Mouse (Mus musculus) intestine, embryonic 15.5 days (tissue): ENCODE measurements around the gene Tyr. TPM values are rescaled to one million over a fixed set of nuclear protein-coding genes. Genes with fewer than 3 reads are reported as not detected.
"Not testable (repeated sequence)": the region's sequence is repeated elsewhere in the genome, so short reads cannot be mapped to it uniquely, and the experiment has no call there.

Experiments used
- ATAC-seq: fragments of 200-750 bp; cut with Nextera tagmentation; 2 replicates; pipeline ENCODE4 v1.8.0; 2017; ENCODE audit warnings: moderate TSS enrichment, moderate library complexity
- H3K27ac ChIP-seq: fragments of 300-500 bp; sonication (generic); 2 replicates; pipeline ENCODE4 v1.5.1; 2015; ENCODE audit warnings: mild to moderate bottlenecking, inconsistent platforms
- H3K27me3 ChIP-seq: fragments of 300-500 bp; sonication (generic); replicated peaks from 2 replicates; pipeline ENCODE4 v1.6.1; 2015; ENCODE audit warnings: inconsistent platforms
- H3K36me3 ChIP-seq: fragments of 300-500 bp; sonication (generic); 2 replicates; pipeline ENCODE4 v1.6.1; 2015; ENCODE audit warnings: inconsistent platforms
- H3K4me1 ChIP-seq: fragments of 300-500 bp; sonication (generic); replicated peaks from 2 replicates; pipeline ENCODE4 v1.6.1; 2015; ENCODE audit warnings: inconsistent platforms
- H3K4me2 ChIP-seq: fragments of 300-500 bp; sonication (generic); replicated peaks from 2 replicates; pipeline ENCODE4 v1.6.1; 2015; ENCODE audit warnings: mild to moderate bottlenecking, inconsistent platforms
- H3K4me3 ChIP-seq: fragments of 300-500 bp; sonication (generic); replicated peaks from 2 replicates; pipeline ENCODE4 v1.5.1; 2015; ENCODE audit warnings: inconsistent platforms
- H3K9ac ChIP-seq: fragments of 300-500 bp; sonication (generic); 2 replicates; pipeline ENCODE4 v1.6.1; 2015; ENCODE audit warnings: inconsistent platforms
- H3K9me3 ChIP-seq: fragments of 300-500 bp; sonication (generic); 2 replicates; pipeline ENCODE4 v1.6.1; 2016; ENCODE audit warnings: inconsistent platforms
- WGBS: fragments of 180-500 bp; shearing (Covaris S2); methylation state at CpG from one replicate; pipeline ENCODE4 v1.1.7; 2015; 5-methylcytosine and 5-hydroxymethylcytosine counted together
- polyA plus RNA-seq: library from polyadenylated mRNA; unstranded; fragments of >200 nt; fragmentation: Nextera tagmentation; extraction: Ambion mirVana; gene quantifications from 2 replicates; pipeline ENCODE4 v1.2.1, GENCODE M21; 2015

Tyr gene
- not detected in 2 replicates for polyA plus RNA-seq

DNA sequence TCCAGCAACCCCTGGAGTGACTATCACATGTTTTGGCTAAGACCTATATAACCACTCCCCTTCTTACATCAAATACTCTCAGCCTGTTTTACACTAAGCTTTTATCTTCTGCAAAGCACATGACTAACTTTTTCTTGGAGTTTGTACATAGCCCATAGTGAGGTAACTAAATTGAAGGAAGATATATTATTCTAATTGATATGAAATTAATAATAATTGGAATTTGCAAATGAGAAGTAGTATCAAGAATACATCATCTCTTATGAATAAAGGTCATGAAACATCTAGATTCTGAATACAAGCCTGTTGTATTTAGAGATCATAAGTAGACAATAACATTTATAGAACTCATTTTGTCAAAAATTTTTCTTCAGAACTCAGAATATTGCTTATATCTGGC lies at the start of gene Tyr:
TSS of gene Tyr (minus strand) at position 101 of the 400 bp plus-strand sequence.
- no peak for ATAC-seq
- H3K4me1 ChIP-seq = no peaks in the 10 kb centered on the region
- H3K4me2 ChIP-seq = no peak within 1 kb of the TSS
- no peak within 1 kb of the TSS for H3K4me3 ChIP-seq
- H3K27me3 ChIP-seq = no peaks in the 10 kb centered on the region
- H3K36me3 ChIP-seq = no peaks in the 10 kb centered on the region
- H3K27ac ChIP-seq = no peak within 1 kb of the TSS
- no peaks in the 10 kb centered on the region for H3K9me3 ChIP-seq
- H3K9ac ChIP-seq = no peak within 1 kb of the TSS

DNA sequence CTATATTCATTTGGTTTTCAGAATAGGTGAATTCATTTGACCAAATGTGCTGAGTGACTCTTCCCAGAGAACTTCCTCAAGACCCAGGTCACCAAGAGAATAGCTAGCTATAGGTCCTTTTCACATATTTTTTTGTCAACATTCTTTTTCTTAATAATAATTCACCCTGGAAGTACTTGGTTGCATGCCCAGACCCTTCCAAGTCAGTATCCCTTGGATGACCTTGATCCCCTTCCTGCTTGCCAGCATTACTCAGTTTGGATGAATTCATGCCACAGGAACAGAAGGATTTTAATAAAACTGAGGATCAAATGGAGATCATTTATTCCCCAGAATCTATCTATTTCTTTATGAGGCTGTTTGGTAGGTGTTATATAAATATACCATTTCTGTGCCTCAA lies 45.7 kb upstream of the Tyr start:
- Histone ChIP-seq H3K27ac (no peak overlapping the region), H3K4me1 (no peaks in the 10 kb centered on the region), H3K4me2 (no peak overlapping the region), H3K4me3 (no peak overlapping the region), H3K9me3 (no peaks in the 10 kb centered on the region), H3K27me3 (no peaks in the 10 kb centered on the region), H3K36me3 (no peaks in the 10 kb centered on the region), H3K9ac (no peak overlapping the region)
- no peak for ATAC-seq

DNA sequence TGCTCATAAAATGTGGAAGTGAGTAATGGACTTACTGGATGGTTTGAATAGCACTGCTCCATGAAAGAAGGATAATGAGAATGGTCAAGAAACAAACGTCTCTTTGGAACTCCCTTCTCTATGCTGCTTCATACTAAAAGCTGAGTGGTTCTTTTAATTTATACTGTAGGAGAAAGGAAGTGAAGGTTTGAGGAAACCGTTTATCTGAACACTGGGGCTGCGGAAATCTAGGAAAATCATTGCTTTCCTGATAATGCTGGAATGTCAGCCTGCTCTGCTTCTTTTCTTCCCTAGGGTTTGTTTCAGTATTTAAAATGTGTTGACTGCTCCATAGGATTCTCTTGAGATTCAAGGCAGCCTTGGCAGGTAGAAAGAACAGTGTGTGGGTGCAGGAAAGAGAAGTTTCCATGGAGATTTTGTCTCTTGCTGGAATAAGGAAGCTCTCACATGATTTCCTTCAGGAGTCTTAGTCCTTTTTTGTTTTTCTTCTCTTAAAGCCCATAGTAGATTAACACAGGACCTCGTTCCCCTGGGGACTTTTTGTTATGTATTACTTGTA lies 891 bp upstream of the Tyr start:
- no peak overlapping the region for H3K4me3 ChIP-seq
- no peak overlapping the region for H3K4me2 ChIP-seq
- WGBS = 13% methylated on average over 4 of the region's 4 CpGs
- H3K27me3 ChIP-seq = no peaks in the 10 kb centered on the region
- ATAC-seq = no peak
- H3K4me1 ChIP-seq = no peaks in the 10 kb centered on the region
- H3K36me3 ChIP-seq = no peaks in the 10 kb centered on the region
- H3K27ac ChIP-seq = no peak overlapping the region
- no peaks in the 10 kb centered on the region for H3K9me3 ChIP-seq
- no peak overlapping the region for H3K9ac ChIP-seq

DNA sequence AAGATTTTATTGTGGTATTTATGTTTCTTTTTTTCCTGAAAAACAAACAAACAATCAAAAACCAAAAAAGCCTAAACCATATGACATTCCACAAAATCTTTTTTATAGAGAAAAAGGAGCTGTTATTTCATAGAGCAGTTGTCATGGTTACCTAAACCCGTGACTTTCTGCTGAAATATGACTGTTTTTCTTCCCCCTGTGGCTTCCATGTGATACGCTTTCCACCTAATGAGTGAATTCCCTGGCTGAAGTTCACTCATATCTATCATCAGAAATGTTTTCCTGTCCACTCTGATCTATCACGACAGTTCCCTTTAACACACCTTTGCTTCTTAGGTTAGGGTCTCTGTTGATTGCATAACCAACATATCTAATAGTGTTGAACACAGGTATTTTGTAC lies 5.3 kb downstream of the Tyr start:
- 72% methylated on average over 3 of the region's 3 CpGs for WGBS
- H3K4me3 ChIP-seq = no peak overlapping the region
- no peak for ATAC-seq
- H3K27me3 ChIP-seq = no peaks in the 10 kb centered on the region
- H3K36me3 ChIP-seq = no peaks in the 10 kb centered on the region
- no peaks in the 10 kb centered on the region for H3K9me3 ChIP-seq
- H3K4me1 ChIP-seq = no peaks in the 10 kb centered on the region
- no peak overlapping the region for H3K4me2 ChIP-seq
- H3K27ac ChIP-seq = no peak overlapping the region
- no peak overlapping the region for H3K9ac ChIP-seq

DNA sequence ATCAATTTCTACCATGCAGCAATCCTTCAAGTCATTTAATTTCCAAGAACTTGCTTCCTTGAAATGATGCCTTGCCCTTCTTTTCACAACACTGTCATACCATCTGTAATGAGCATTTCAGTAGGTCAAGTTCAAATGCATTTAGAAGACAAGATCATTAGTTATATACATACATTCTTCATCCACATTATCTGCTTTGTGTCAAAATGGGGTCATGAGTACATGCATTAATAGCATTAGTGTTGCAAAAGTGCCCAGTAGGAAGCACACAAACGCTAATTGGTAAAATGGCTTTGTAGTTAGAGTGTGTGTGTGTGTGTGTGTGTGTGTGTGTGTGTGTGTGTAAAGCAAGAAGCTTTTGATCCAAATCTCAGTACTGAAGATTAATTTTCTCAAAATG lies 80.0 kb downstream of the Tyr start:
- Histone ChIP-seq H3K27me3 (no peaks in the 10 kb centered on the region), H3K36me3 (no peaks in the 10 kb centered on the region), H3K4me1 (no peaks in the 10 kb centered on the region), H3K9ac (no peak overlapping the region), H3K4me3 (no peak overlapping the region), H3K9me3 (no peaks in the 10 kb centered on the region), H3K4me2 (no peak overlapping the region), H3K27ac (no peak overlapping the region)
- ATAC-seq = no peak
- WGBS = 63% methylated on average over 1 of the region's 1 CpGs

DNA sequence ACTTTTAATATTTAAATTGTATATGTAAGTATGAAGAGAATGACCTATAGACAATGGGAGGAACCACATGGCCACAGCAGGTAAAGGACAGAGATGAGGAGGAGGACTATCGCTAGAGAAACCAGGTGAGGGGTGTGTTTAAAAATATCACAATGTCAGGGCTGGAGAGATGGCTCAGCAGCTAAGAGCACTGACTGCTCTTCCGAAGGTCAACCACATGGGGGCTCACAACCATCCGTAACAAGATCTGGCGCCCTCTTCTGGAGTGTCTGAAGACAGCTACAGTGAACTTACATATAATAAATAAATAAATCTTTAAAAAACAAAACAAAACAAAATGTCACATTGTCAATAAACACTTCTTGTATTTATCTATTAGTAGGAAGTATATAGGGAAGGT lies 81.9 kb downstream of the Tyr start:
- H3K9me3 ChIP-seq, H3K4me2 ChIP-seq, H3K9ac ChIP-seq, H3K27ac ChIP-seq, H3K36me3 ChIP-seq, ATAC-seq, H3K4me1 ChIP-seq, H3K4me3 ChIP-seq, H3K27me3 ChIP-seq: not testable (repeated sequence)
- 10% methylated on average over 4 of the region's 4 CpGs for WGBS

DNA sequence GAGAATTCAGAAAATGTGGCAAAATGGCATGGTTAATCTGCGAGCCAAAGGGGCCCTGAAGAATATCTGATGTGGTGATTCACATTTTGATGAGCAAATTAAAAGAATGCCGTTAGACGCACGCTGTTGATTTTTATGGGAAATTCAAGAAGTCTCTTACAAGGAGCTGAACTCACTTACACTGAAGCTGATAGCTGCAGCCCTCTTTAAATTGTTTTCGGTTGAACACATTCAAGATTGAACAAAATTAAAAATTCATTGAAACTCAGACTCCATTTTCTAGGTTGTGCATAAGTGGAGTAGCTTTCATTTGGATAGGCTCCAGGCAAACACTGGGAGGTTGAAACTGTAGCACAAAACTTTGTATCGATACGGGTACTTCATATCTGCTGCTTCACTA lies 96.3 kb downstream of the Tyr start:
- Histone ChIP-seq H3K27ac (no peak overlapping the region), H3K27me3 (no peaks in the 10 kb centered on the region), H3K9me3 (no peaks in the 10 kb centered on the region), H3K4me1 (no peaks in the 10 kb centered on the region), H3K36me3 (no peaks in the 10 kb centered on the region), H3K4me3 (no peak overlapping the region), H3K4me2 (no peak overlapping the region), H3K9ac (no peak overlapping the region)
- ATAC-seq = no peak
- WGBS = 92% methylated on average over 7 of the region's 7 CpGs

DNA sequence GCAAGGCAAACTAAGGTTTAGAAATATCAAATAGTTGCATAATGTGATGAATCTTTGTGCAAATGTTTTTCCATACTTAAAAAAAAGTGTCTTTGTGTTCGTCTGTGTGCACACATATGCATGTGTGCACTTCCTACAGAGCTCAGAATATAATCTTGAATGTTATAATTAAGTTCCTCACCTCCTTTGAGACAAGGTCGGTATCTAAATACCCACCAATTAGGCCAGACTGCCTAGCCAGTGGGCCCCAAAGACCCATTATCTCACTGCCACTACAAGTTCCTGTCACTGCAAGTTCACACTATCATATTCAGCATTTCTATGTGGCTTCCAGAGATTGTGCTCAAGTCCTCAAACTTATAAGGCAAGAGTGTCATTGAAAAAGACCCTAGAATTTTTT lies 118.4 kb downstream of the Tyr start:
- H3K4me3 ChIP-seq = no peak overlapping the region
- WGBS = 65% methylated on average over 2 of the region's 2 CpGs
- no peak for ATAC-seq
- no peaks in the 10 kb centered on the region for H3K27me3 ChIP-seq
- no peak overlapping the region for H3K4me2 ChIP-seq
- no peaks in the 10 kb centered on the region for H3K9me3 ChIP-seq
- no peak overlapping the region for H3K9ac ChIP-seq
- H3K27ac ChIP-seq = no peak overlapping the region
- H3K4me1 ChIP-seq = no peaks in the 10 kb centered on the region
- no peaks in the 10 kb centered on the region for H3K36me3 ChIP-seq

Other genes starting within 250 kb of the Tyr start
- 5.7 and 6.0 TPM in 2 replicates for gene Nox4, start 247.4 kb downstream of the Tyr start, polyA plus RNA-seq
- 0.11 and 0.13 TPM in 2 replicates for gene Grm5, start 90.7 kb upstream of the Tyr start, polyA plus RNA-seq